Mouse (Mus musculus) embryo, embryonic 10 days (tissue): Measurements from ENCODE around the gene Sirt4.
"Not testable (repeated sequence)": the region's sequence is repeated elsewhere in the genome, so short reads cannot be mapped to it uniquely, and the experiment has no call there.

Experiments
- DNase-seq: peaks from one replicate; pipeline ENCODE4 v3.0.0-alpha.2; 2015; ENCODE audit warnings: low spot score

Sirt4 gene

GRCm38 (mm10) chr5:115514896-115515587 is 30.5 kb upstream of the Sirt4 start:
- no peak for DNase-seq

GRCm38 (mm10) chr5:115514346-115514745 is 29.8 kb upstream of the Sirt4 start:
- DNase-seq, result no peak

GRCm38 (mm10) chr5:115513721-115514120 is 29.2 kb upstream of the Sirt4 start:
- no peak for DNase-seq

GRCm38 (mm10) chr5:115513246-115513645 is 28.7 kb upstream of the Sirt4 start:
- DNase-seq, result no peak

GRCm38 (mm10) chr5:115512375-115512774 is 27.9 kb upstream of the Sirt4 start:
- DNase-seq, result no peak

- no peak for DNase-seq
Measured at GRCm38 (mm10) chr5:115509790-115510689, 25.5 kb upstream of the Sirt4 start.

GRCm38 (mm10) chr5:115509321-115509761 is 24.8 kb upstream of the Sirt4 start:
- DNase-seq, result no peak

GRCm38 (mm10) chr5:115508859-115509147 is 24.3 kb upstream of the Sirt4 start:
- DNase-seq, result peak; percentile 67

GRCm38 (mm10) chr5:115507981-115508858 is 23.7 kb upstream of the Sirt4 start:
- peak; percentile 33 for DNase-seq

- DNase-seq, result peak; percentile 23
Measured at GRCm38 (mm10) chr5:115507267-115507980, 22.9 kb upstream of the Sirt4 start.

GRCm38 (mm10) chr5:115506454-115507201 is 22.1 kb upstream of the Sirt4 start, which contains the start of gene Pxn:
Gene Pxn, plus strand, starts transcription at chr5:115506676.
- peak; percentile 92 for DNase-seq

GRCm38 (mm10) chr5:115505617-115506016 is 21.1 kb upstream of the Sirt4 start:
- not testable (repeated sequence) for DNase-seq

- DNase-seq, result no peak
Measured at GRCm38 (mm10) chr5:115503035-115503434, 18.5 kb upstream of the Sirt4 start.

- DNase-seq, result no peak
Measured at GRCm38 (mm10) chr5:115500383-115500935, 15.9 kb upstream of the Sirt4 start.

GRCm38 (mm10) chr5:115498307-115499240 is 14.0 kb upstream of the Sirt4 start:
- DNase-seq, result no peak

GRCm38 (mm10) chr5:115497033-115497432 is 12.5 kb upstream of the Sirt4 start:
- no peak for DNase-seq

GRCm38 (mm10) chr5:115495618-115496017 is 11.1 kb upstream of the Sirt4 start:
- not testable (repeated sequence) for DNase-seq

- no peak for DNase-seq
Measured at GRCm38 (mm10) chr5:115493441-115493840, 8.9 kb upstream of the Sirt4 start.

- no peak for DNase-seq
Measured at GRCm38 (mm10) chr5:115492711-115493335, 8.3 kb upstream of the Sirt4 start.
